Mouse (Mus musculus) midbrain, embryonic 13.5 days (tissue): ENCODE data around the gene Slc4a1. TPM values are rescaled to one million over a fixed set of nuclear protein-coding genes. Genes with fewer than 3 reads are reported as not detected.
A peak's percentile ranks its signal among the peaks of the same experiment; 100 is the strongest.
"Not testable (repeated sequence)": the region's sequence is repeated elsewhere in the genome, so short reads cannot be mapped to it uniquely, and the experiment has no call there.

ENCODE experiments used
- ATAC-seq: fragments of 200-750 bp; cut with Nextera tagmentation; 2 replicates; pipeline ENCODE4 v1.8.0; 2017; ENCODE audit warnings: mild to moderate bottlenecking, moderate TSS enrichment, moderate library complexity
- H3K27ac ChIP-seq: fragments of 300-500 bp; sonication (generic); 2 replicates; pipeline ENCODE4 v1.5.1; 2015; ENCODE audit warnings: inconsistent platforms, mild to moderate bottlenecking, moderate library complexity
- H3K27me3 ChIP-seq: fragments of 300-500 bp; sonication (generic); 2 replicates; pipeline ENCODE4 v1.6.1; 2015; ENCODE audit warnings: mild to moderate bottlenecking, inconsistent platforms
- H3K36me3 ChIP-seq: fragments of 300-500 bp; sonication (generic); 2 replicates; pipeline ENCODE4 v1.6.1; 2015; ENCODE audit warnings: mild to moderate bottlenecking, inconsistent platforms
- H3K4me1 ChIP-seq: fragments of 300-500 bp; sonication (generic); replicated peaks from 2 replicates; pipeline ENCODE4 v1.6.1; 2015; ENCODE audit warnings: inconsistent platforms
- H3K4me2 ChIP-seq: fragments of 300-500 bp; sonication (generic); replicated peaks from 2 replicates; pipeline ENCODE4 v1.6.1; 2015; ENCODE audit warnings: moderate library complexity, mild to moderate bottlenecking, inconsistent platforms
- H3K4me3 ChIP-seq: fragments of 300-500 bp; sonication (generic); replicated peaks from 2 replicates; pipeline ENCODE4 v1.5.1; 2015; ENCODE audit warnings: mild to moderate bottlenecking, inconsistent platforms
- H3K9ac ChIP-seq: fragments of 300-500 bp; sonication (generic); replicated peaks from 2 replicates; pipeline ENCODE4 v1.6.1; 2015; ENCODE audit warnings: mild to moderate bottlenecking, inconsistent platforms
- H3K9me3 ChIP-seq: fragments of 300-500 bp; sonication (generic); 2 replicates; pipeline ENCODE4 v1.6.1; 2016; ENCODE audit warnings: mild to moderate bottlenecking, inconsistent platforms
- WGBS: fragments of 180-500 bp; shearing (Covaris S2); methylation state at CpG from one replicate; pipeline ENCODE4 v1.1.7; 2015; 5-methylcytosine and 5-hydroxymethylcytosine counted together
- polyA plus RNA-seq: library from polyadenylated mRNA; unstranded; fragments of >200 nt; fragmentation: Nextera tagmentation; extraction: Ambion mirVana; gene quantifications from 2 replicates; pipeline ENCODE4 v1.2.1, GENCODE M21; 2015

Slc4a1 gene
- 4.3 and 4.8 TPM in 2 replicates for polyA plus RNA-seq

DNA sequence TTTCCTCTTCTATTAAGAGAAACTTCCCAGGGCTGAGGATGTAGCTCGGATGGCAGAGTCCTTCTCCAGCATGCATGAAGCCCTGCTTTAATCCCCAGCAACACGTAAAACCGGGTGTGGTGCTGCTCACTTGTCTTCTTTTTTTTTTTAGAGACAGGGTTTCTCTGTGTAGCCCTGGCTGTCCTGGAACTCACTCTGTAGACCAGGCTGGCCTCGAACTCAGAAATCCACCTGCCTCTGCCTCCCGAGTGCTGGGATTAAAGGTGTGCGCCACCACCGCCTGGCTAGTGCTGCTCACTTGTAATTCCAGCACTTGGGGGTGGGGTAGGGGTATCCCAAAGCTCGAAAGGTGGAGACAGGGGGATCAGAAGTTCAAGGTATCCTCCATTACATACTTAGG lies at the start of gene Slc4a1:
Slc4a1 (minus strand) TSS at position 101 of the 400 bp plus-strand sequence.
- H3K4me3 ChIP-seq, H3K4me1 ChIP-seq, H3K4me2 ChIP-seq, H3K9ac ChIP-seq, H3K9me3 ChIP-seq, H3K36me3 ChIP-seq, H3K27me3 ChIP-seq, ATAC-seq, H3K27ac ChIP-seq: not testable (repeated sequence)
- WGBS, result 83% methylated on average over 8 of the region's 8 CpGs

DNA sequence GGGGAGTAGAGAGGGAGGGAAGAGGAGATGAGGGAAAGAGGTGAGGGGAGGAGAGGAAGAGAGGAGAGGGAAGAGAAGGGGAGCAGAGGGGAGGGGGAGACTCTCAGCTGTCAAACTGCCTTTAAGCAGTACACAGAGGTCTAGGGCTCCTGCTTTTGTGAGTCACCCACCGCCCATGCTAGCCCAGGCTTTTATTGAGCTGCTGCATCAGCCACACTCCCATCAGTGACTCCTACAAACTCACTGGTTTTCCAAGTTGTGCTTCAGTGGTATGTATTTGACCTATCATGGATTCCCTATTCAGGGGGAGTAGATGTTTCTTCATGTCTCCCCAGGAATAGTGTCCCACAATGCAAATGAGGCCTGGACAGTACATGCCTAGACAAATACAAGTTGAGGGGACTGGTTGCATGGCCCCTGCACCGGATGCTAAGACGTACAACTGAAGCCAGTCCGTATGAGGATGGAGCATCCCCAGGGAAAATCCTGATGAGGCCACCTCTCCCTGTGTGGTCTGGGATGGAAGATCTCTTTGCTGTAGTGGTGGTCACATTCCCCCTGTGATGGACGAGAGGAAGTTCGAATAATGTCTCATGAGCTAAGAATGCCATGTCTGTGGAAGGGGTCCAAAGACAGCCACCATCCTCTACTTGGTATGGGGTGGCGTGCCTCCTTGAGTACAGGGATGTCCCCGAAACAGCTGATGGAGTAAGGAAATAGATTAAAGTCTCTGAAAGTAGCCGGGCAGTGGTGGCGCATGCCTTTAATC lies 49.2 kb upstream of the Slc4a1 start:
- no peak for ATAC-seq

DNA sequence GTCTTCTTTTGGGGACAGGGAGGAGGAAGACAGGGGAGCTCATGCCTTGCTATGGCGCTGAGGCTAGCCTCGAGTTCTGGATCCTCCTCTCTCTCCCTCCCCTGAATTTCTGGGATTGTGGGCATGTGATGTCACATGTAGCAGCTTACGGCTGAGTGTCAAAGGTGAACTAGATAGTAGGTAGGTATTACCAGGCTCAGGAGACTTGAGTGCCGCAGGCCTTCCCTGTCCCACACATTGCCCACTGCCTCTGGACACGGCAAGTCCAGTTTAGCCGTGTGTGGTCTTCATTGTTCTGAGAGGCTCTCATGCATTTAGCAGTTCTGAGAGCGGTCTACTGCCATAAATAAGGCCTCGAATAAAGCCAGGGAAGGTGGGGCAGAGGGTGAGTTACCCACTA lies 47.1 kb upstream of the Slc4a1 start:
- Histone ChIP-seq H3K27me3 (no peaks in the 10 kb centered on the region), H3K27ac (no peak overlapping the region), H3K4me3 (no peak overlapping the region), H3K4me2 (no peak overlapping the region), H3K36me3 (no peaks in the 10 kb centered on the region), H3K4me1 (peaks cover 2% of the 10 kb centered on the region), H3K9ac (no peak overlapping the region), H3K9me3 (no peaks in the 10 kb centered on the region)
- ATAC-seq, result no peak
- 68% methylated on average over 8 of the region's 8 CpGs for WGBS

More for the DNA sequence above, 49.2 kb upstream of the Slc4a1 start:
- WGBS, result 77% methylated on average over 10 of the region's 10 CpGs
- H3K36me3 ChIP-seq, result no peaks in the 10 kb centered on the region
- no peak overlapping the region for H3K4me3 ChIP-seq
- no peak overlapping the region for H3K4me2 ChIP-seq
- H3K9ac ChIP-seq, result no peak overlapping the region
- H3K4me1 ChIP-seq, result no peaks in the 10 kb centered on the region
- H3K27me3 ChIP-seq, result no peaks in the 10 kb centered on the region
- H3K27ac ChIP-seq, result no peak overlapping the region
- peaks cover 4% of the 10 kb centered on the region; the same call in 1 of the 2 replicates for H3K9me3 ChIP-seq

DNA sequence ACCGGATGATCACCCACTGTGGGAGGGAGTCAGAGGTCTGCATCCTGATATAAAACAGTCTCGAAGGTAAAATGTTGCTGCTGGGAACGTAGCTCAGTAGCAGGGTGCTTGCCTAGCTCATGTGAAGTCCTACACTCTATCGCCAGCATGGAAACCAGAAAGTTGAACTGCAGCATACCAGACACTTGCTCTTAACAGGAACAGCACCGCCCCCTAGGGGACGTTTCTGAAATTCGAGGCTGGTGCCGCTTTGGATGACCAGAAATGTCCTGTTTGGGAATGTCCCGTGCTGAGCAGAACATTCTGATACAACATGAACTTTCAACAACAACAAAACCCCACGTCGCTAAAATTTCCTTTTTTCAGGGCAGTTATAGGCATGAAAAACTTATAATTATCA lies 45.7 kb upstream of the Slc4a1 start:
- Histone ChIP-seq H3K9ac (no peak overlapping the region), H3K27ac (no peak overlapping the region), H3K36me3 (no peaks in the 10 kb centered on the region), H3K27me3 (no peaks in the 10 kb centered on the region), H3K4me3 (no peak overlapping the region), H3K9me3 (no peaks in the 10 kb centered on the region), H3K4me2 (no peak overlapping the region), H3K4me1 (peaks cover 12% of the 10 kb centered on the region)
- ATAC-seq, result no peak
- whole genome bisulfite sequencing, result 6% methylated on average over 11 of the region's 11 CpGs

DNA sequence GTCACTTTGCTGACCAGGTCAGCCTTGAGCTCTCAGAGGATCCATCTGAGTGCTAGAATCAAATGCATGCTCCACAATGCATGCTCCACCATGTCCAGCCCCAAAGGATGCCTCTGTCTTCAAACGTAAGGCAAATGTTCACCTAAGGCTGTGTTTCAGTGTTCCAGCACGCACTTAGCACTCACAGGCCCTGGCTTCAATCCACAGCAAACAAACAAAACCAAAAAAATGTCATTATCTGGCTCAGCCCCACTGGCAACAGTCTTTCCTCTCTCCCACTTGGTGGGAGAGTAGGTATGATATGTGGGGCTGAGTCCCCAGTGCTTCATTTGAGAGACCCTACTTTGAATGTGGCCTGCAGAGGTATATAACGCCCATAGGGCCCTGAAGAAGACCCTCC lies 45.1 kb upstream of the Slc4a1 start:
- H3K9me3 ChIP-seq, result no peaks in the 10 kb centered on the region
- WGBS, result 79% methylated on average over 3 of the region's 3 CpGs

DNA sequence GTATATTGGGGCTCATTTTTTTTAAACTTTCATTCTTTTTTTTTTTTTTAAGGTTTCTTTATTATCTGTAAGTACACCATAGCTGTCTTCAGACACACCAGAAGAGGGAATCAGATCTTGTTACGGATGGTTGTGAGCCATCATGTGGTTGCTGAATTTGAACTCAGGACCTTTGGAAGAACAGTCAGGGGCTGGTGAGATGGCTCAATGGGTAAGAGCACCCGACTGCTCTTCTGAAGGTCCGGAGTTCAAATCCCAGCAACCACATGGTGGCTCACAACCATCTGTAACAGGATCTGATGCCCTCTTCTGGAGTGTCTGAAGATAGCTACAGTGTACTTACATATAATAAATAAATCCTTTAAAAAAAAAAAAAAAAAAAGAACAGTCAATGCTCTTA lies 44.3 kb upstream of the Slc4a1 start:
- not testable (repeated sequence) for H3K27ac ChIP-seq, H3K4me3 ChIP-seq, ATAC-seq, H3K27me3 ChIP-seq, H3K9me3 ChIP-seq, H3K9ac ChIP-seq, H3K36me3 ChIP-seq, H3K4me2 ChIP-seq
- H3K4me1 ChIP-seq, result peaks cover 25% of the 10 kb centered on the region
- 92% methylated on average over 3 of the region's 3 CpGs for WGBS

More for the DNA sequence above, 45.1 kb upstream of the Slc4a1 start:
- no peak overlapping the region for H3K27ac ChIP-seq
- H3K4me3 ChIP-seq, result no peak overlapping the region
- no peak for ATAC-seq
- no peaks in the 10 kb centered on the region for H3K27me3 ChIP-seq
- H3K4me2 ChIP-seq, result no peak overlapping the region
- H3K9ac ChIP-seq, result no peak overlapping the region
- H3K36me3 ChIP-seq, result no peaks in the 10 kb centered on the region
- H3K4me1 ChIP-seq, result peaks cover 18% of the 10 kb centered on the region

DNA sequence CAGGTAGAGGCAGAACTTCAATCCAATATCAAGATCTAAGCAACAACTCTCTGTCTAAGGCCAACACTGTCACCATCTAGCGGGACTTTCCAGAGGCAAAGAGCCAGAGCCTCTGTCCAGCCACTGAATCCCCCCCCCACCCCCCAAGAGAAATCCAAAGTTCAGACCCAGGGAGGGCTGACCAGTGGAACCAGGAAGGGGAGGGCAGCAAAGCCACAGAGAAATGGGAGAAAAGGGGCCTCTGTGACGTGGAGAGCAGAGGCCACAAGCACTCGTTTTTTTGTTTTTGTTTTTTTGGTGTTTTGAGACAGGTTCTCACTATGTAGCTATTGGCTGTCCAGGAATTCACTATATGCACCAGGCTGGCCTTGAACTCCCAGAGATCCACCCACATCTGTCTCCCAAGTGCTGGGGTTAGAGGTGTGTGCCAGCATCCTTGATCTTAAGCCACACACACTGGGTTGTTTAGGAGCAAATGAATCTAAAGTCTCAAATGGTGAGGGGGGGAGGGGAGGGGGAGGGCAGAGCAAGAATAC lies 43.9 kb upstream of the Slc4a1 start:
- Histone ChIP-seq H3K9me3 (no peaks in the 10 kb centered on the region), H3K27ac (no peak overlapping the region), H3K4me2 (no peak overlapping the region), H3K36me3 (0 out of 2 replicates have a peak, but pooled peaks cover under 1% of the 10 kb centered on the region), H3K4me3 (no peak overlapping the region), H3K4me1 (peaks cover 29% of the 10 kb centered on the region), H3K9ac (no peak overlapping the region; the same call in 1 of the 2 replicates), H3K27me3 (no peaks in the 10 kb centered on the region)
- ATAC-seq, result no peak
- WGBS, result 71% methylated on average over 3 of the region's 3 CpGs

DNA sequence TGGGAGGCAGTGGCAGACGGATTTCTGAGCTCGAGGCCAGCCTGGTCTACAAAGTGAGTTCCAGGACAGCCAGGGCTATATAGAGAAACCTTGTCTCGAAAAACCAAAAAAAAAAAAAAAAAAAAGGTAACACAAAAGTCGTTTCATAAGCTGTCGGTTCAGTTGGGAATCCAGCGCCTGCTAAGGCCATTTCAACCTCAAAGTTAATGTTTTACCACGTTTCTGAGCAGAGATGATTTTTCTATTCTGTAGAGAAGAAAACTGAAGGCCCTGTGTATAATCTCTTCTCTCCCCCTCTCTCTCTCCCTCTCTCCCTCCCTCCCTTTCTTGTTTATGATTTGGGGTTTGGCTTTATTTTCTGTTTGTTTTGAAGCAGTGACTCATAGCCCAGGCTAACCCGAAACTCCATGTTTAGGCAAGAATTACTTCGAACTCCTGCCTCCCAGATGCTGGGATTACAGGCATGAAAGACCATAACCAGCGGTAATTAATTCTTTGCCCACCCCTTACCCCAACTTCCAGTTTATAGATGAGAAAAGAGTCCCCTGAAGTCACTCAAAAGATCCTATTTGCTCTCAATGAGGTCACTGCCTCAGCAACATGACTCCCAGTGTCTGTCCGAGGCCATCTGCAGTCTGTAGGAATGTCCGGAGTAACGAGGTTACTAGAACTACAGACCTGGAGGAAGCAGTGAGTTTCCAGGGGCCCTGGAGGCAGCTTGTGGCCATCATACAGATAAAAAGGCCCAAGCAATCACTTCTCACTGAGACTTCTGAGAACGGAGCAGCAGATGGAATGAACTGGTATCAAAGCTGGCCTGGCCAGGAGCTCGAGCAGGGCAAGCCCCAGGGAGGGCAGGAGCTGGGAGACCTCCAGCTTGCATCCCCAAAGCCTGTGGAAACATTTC lies 43.1 kb upstream of the Slc4a1 start:
- H3K4me3 ChIP-seq, result peak overlapping the region; percentile 81
- H3K9ac ChIP-seq, result peak overlapping the region; percentile 8; the same call in 1 of the 2 replicates
- H3K27me3 ChIP-seq, result no peaks in the 10 kb centered on the region
- no peak for ATAC-seq
- H3K27ac ChIP-seq, result peak overlapping the region; percentile 68
- peaks cover 36% of the 10 kb centered on the region for H3K4me1 ChIP-seq
- no peaks in the 10 kb centered on the region for H3K9me3 ChIP-seq
- peaks cover 7% of the 10 kb centered on the region for H3K36me3 ChIP-seq
- H3K4me2 ChIP-seq, result peak overlapping the region; percentile 89
- 45% methylated on average over 15 of the region's 15 CpGs for WGBS

DNA sequence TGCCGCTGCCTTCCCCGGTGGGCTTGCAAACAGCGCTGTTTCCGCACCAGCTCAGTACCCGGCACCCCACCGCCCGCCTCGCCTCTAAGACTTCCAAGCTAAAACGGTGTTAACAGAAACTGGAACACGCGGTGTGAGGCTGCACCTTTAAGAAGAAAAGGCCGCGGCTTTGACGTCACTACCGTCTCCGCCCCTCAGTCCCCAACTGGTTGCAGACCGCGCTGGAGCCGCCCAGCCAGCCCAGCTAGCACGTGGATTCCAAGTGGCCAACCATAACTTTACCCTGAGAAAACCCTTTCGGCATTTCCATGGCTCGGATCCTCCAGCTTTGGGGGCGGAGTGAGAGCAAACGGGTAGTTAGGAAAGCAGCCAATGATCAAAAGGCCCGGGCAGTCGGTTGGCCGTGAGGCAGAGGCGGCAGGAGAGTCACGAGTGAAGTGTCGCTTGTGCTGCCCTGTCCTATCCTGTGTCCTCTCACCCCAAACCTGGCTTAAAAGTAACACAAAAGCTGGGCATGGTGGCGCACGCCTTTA lies 42.4 kb upstream of the Slc4a1 start:
- Histone ChIP-seq H3K27ac (peak overlapping the region; percentile 88), H3K9ac (peak overlapping the region; percentile 90; the same call in 1 of the 2 replicates), H3K36me3 (peaks cover 15% of the 10 kb centered on the region), H3K4me2 (peak overlapping the region; percentile 89), H3K4me3 (peak overlapping the region; percentile 81), H3K27me3 (no peaks in the 10 kb centered on the region), H3K4me1 (peaks cover 36% of the 10 kb centered on the region), H3K9me3 (no peaks in the 10 kb centered on the region)
- WGBS, result under 1% methylated on average over 32 of the region's 32 CpGs
- ATAC-seq, result peak; percentile 94

DNA sequence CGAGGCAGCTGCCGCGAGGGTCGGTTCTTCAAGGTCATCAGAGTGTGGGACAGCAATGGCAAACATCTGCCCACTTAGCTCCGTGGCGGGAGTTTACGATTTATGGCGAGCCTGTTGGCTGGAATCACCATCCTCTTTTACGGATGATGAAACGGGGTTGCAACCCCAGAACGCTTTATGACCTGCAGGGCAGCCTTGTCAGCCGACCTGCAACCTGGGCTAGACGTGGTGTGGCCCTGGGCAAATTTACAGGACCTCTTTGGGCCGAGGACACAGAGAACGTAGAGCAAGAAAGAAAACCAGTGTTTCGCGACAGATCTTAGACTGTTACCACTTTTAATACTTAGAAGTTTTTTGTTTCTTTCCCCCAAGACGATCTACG lies 41.8 kb upstream of the Slc4a1 start, which contains the start of gene Slc25a39:
Slc25a39 (minus strand) TSS at position 113 of the 382 bp plus-strand sequence.
- Histone ChIP-seq H3K4me1 (peaks cover 36% of the 10 kb centered on the region), H3K9ac (peak within 1 kb of the TSS; percentile 90), H3K27me3 (no peaks in the 10 kb centered on the region), H3K4me2 (peak within 1 kb of the TSS; percentile 89), H3K27ac (peak within 1 kb of the TSS; percentile 88), H3K36me3 (peaks cover 20% of the 10 kb centered on the region), H3K9me3 (no peaks in the 10 kb centered on the region), H3K4me3 (peak within 1 kb of the TSS; percentile 81)
- under 1% methylated on average over 19 of the region's 19 CpGs for WGBS
- no peak for ATAC-seq

DNA sequence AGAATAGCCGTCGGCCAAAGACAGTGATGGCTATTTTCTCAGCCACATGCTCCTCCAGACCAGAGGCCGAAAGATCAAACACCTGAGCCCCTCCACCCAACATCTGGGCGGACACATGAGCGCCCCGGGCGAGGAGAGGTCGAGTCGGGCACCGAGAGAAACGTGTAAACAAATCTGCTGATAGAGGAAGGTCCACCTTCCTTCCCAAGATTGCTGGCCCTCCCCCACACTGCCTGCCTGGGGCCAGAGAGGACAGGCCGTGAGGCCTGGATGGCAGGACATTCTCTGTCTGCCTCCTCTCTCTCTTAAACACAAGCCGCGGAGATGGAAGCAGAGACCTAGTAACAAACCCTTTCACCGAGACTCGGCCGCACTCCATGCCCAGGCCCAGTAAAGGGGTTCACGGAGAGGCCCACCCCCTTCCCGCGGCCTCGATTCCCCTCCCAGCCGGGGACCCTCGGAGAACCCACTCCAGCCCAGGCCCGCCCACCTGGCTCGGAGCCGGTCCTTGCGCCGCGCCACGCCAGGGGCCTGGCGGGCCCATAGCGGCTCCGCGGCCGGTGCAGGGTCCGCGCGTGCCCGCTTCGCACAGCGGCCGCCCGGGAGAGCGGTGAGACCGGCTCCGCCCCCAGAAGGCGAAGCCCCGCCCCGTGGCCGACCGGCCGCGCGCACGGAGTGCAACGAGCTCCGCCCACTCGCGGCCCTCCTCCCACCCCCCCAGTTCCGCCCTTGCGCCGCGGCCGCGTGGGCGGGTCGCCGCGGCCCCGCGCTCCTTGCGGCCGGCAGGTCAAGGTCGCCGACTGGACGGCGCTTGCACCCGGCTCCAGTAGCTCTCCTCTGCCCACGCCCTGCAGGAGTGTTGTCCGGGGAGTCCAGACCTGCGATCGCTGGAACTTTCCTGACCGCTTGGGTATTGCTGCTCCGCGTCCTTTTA lies 41.2 kb upstream of the Slc4a1 start:
- ATAC-seq, result peak; percentile 73
- Histone ChIP-seq H3K9ac (peak overlapping the region; percentile 90), H3K4me3 (peak overlapping the region; percentile 81), H3K4me2 (peak overlapping the region; percentile 89), H3K27ac (peak overlapping the region; percentile 88), H3K27me3 (no peaks in the 10 kb centered on the region), H3K36me3 (peaks cover 27% of the 10 kb centered on the region), H3K4me1 (peaks cover 37% of the 10 kb centered on the region), H3K9me3 (no peaks in the 10 kb centered on the region)
- under 1% methylated on average over 85 of the region's 85 CpGs for WGBS
